Mouse (Mus musculus) c-Kit-positive CD71-negative TER-119-negative erythroid progenitor cells, embryonic 14.5 days (primary cell): ENCODE results near the gene Ctnnbip1.

ENCODE experiments used
- DNase-seq: peaks from one replicate; pipeline ENCODE4 v3.0.0-alpha.2; 2013; ENCODE audit warnings: low read depth

Ctnnbip1 gene

DNA sequence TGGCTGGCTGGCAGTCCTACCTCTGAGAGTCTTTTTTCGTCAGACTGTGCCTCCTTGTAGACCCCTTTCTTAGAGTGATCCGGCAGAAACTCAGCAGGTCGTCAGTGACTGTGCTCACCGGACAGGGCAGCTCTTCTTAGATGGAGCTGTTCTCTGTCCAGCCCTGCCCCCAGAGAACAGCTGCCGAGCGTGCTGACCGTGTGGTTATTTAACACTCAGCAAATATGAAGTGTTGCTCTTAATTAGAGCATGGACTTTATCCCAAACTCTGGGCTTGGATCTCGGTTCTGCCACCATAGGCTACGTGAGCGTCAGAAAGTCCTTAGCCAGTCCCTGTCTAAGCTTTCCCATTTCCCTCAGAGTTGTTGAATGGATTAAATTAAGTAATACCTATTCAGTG lies 3.2 kb downstream of the Ctnnbip1 start:
- no peak for DNase-seq

DNA sequence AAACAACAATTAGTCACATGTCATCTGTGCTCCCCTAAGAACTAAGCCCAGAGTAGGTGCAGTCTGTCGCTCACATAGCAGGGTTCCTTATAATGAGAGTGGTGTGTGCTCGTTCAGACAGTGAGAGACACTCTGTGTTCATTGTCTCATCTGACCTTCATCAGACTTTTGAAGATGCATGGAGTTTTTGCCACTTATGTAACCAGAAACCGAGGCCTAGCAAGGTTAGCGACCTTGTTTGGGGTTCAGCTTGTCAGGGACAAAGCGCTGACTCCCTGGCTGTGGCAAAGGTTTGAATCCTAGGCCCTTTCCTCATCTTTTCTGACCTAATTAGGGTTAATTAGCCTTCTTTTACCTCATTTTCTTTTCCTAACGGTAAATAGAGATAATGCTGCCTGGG lies 5.9 kb downstream of the Ctnnbip1 start:
- DNase-seq, result no peak

DNA sequence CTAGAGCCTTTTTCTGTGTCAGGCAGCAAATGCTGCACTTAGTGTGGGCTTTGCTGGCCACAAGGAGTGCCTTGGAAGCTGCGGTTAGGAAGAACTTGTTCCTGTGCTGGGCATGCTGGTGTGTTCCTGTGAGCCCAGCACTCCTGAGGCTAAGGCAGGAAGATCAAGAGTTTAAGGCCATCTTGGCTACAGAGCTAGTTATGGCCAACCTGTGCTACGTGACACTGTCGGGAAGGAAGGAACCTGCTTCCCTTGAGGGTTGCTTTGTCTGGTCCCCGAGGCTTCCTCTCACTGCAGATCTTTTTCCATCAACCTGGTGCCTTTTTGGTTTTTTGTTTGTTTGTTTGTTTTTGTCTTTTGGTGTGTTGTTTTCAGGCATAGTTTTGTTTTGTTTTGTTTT lies 7.1 kb downstream of the Ctnnbip1 start:
- DNase-seq, result no peak

DNA sequence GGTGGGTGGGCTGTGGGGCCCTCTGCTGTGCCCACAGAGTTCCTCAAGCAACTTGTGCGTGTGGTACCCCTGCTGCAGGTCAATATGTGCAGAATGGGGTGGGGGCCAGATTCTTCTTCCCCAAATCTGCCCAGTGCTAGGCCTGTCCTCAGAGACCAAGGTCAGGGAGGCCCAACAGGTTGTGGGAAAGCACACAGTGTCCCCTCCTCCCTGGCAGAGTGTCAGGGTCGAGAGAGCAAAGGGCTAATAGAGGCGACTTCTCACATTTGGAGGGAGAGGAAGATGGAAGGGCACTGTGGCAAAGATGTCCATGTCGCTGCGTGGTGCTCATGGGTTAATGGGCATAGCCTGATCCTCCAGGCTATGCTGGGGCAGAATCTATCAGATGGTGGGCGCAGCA lies 7.8 kb downstream of the Ctnnbip1 start:
- DNase-seq, result no peak

DNA sequence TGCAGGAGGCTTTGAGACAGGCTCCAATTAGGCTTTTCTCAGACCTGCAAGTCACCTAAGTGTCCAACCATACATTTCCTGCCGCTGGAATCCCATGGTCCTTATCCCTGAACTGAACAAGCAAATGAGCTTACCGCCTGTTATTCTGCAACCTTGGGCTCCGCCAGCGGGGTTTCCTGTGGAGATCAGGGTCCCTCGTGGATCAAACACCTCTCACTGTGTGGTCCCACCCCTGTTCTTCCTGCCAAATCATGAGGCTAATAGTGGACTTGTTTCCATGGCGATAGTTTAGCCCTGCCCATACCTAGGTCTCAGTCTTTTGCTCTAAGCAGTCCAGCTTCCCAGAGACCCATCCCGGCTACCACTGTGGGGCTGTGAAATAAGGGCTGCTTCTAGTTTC lies 8.3 kb downstream of the Ctnnbip1 start:
- DNase-seq, result no peak

DNA sequence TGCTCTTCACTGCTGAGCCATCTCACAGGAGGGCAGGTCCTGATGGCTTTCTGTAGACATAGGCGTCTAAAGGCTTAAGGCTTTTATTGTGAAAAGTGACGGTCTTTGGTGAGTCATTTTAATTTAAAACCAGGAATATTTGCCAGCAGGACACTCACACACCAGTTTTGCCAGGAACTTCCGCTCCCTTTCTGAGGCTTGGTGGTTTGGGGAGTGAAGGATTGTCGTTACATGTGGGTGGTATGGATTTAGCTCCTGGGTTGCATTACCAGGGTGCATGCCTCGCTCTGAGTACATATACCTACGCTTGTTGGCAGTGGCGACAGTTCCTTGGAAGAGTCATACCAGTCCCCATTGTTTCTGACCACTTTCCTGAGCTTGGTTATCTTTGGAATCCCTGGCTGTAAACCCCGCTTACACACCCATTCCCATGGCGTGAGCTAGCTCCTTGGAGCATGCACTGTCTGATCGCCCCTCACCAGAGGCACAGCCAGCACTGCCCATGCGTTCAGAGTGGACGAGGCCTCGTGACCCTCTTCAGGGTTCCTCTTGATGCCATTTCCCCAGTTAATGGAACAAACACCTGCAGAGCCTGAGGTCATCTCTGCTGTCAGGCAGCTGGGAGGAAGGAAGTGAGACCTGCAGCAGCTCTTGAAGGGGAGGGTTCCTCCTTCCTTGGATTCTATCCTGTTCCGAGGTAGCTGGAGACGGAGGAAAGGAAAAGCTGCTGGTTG lies 9.8 kb downstream of the Ctnnbip1 start:
- no peak for DNase-seq

DNA sequence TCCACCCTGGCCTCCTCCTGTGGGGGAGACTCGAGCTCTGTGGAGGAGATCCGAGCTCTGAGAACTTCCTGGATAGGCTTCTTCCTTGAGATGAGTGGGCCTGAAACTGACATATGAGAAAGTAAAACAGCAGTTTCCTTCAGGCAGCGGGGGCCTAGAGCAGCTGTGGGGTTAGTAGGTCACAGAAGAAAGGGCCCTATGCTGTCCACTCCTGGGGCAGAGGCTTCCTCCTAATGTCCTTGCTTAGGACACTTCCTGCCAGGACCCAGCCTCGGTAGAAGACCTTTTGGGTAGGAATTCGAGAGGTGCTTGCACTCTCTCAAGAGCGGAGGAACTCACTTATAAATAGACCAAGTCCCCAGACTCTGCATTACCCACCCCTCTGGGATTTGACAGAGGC lies 11.7 kb downstream of the Ctnnbip1 start:
- no peak for DNase-seq

DNA sequence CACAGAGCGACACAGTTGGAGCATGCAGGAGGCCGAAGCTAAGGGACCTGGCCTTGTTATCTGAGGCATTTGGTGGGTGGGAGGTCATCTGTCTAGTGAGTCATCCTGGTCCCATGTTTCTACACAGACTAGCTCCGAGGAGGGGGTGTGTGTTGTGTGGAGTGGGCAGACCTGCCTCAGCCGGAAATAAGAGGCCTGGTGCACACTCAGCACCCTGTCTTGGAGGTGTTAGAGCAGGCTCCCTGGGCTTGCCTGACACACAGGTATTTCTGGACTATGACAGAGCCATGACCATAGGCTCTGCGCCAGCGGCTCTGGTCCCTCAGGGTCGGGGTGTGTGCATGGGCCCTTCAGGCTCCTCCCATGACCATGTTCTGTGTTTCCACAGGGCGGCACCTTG lies 21.4 kb downstream of the Ctnnbip1 start:
- no peak for DNase-seq

DNA sequence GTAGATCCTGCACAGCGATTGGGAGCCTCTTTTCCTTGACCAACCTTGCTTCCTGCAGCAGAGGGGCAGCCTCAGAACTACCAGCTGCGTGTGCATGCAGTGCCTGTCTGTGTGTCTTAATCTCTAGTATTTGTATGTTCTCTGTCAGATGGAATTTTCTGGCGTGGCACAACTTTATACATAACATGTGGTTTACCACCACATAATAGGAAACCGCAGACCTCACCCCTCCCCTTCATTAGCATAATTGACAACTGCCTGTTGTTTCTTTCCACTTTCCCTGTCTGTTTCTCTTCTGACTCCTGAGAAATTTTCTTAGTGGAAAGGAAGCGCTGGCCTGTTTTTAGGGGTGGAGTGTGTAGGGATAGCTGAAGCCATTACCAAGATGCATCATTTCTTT lies 23.9 kb downstream of the Ctnnbip1 start:
- no peak for DNase-seq

DNA sequence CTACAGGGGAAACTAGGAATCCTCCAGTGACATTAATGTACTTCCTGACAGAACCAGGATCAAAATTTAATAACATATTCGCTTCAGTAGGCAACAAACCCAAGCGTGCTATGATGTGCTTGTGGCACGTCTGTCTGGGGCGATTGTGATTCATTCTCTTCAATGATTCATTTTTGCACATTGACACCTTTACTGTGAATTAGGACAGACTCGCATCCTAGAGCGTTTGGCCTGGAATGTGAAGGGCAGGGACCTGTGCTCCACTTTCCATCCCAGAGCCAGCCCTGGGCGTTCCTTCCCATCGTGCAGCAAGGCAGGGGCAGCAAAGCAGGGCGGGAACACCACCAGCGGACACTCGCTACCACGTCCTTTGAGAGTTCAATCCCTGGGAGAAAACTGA lies 24.4 kb downstream of the Ctnnbip1 start:
- no peak for DNase-seq

DNA sequence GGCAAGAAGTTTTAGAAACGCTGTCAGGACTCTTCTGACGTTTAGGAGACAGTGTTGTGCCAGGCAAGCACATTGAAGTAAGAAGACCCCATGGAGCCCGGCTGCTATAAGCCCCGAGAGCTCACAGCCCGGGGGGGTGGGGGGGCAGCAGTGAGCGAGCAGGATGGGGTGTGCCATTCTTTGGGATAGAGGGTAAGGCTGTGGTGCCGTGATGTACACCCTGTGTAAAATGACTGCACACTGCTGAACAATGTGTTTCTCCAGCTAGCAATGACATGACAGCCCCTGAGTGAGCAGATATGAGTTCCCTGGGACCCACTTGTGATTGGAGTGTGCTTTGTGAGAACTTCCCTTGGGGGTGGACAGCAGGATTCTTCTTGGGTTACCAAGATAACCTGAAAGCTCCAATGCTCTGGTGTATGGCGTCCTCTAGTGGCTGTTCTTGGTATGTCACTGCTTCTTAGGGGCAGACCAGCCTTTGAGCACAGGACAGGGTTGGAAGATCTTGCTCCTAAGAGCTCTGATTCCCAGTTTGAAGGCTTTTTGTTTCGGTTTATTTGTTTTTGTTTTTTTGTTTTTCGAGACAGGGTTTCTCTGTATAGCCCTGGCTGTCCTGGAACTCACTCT lies 25.0 kb downstream of the Ctnnbip1 start:
- DNase-seq, result peak; percentile 90

DNA sequence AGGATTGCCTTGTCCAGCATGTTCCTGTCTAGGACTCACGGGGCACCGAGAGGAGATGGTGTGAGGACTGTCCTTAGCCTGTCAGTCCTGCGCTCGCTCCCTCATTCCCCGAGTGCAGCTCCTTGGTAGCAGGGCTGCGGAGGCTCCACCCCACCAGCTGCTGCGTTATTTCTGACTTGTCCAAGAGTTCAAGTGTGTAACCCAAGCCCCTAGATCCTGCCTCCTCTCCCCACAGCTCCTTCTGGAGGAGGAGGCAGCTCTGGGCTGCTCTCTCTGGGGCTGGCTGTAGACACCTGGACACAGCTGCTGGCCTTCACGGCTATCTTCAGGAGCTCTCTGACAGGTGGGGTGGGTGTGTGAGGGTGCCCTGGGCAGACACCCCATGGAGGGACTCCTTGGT lies 26.9 kb downstream of the Ctnnbip1 start:
- no peak for DNase-seq

DNA sequence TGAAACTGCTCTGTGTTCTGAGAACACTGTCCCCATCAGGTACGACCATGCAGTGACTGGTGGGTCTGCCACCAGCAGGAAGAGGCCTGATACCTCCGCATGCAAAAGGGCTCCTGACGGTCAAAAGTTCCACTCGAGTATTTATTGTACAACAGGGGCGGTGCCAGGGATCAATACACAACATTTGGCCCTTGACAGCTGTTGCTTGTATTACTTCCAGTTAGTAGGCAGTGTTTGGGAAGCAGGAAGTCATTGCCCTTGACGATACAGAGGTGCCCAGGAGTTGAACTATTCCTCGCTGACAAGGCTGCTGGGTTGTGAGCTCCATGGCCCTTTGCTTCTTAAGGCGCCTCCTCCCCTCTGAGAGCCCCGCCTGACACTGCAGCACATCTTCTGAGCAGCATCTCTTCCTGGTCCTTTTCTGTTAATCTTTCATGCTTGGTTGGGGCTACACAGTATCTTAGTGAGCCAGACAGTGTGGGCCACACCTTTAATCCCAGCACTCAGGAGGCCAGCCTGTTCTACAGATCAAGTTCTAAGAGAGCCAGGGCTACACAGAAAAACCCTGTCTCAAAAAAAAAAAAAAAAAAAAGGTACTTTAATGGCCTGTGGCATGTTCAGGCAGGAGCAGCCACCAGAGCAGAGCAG lies 28.9 kb downstream of the Ctnnbip1 start:
- no peak for DNase-seq

DNA sequence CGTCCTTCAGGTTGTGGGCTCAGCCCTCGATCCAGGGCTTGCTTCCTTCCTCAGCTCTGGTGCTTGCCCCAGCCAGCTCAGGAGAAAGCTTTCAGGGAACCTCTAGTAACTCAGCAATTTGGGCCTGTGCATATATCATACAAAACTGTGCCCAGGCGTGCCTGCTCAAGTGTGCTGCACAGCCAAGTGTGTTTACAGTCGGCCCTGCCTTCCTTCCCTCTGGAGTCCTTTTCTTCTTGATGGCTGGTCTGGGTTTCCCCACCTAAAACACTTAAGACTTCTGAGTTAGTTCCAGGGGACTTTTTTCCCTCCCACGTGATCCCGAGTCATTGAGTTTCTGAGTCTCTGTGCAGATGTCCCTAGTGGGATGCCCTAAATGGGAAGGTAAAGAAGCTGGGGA lies 29.5 kb downstream of the Ctnnbip1 start:
- no peak for DNase-seq

DNA sequence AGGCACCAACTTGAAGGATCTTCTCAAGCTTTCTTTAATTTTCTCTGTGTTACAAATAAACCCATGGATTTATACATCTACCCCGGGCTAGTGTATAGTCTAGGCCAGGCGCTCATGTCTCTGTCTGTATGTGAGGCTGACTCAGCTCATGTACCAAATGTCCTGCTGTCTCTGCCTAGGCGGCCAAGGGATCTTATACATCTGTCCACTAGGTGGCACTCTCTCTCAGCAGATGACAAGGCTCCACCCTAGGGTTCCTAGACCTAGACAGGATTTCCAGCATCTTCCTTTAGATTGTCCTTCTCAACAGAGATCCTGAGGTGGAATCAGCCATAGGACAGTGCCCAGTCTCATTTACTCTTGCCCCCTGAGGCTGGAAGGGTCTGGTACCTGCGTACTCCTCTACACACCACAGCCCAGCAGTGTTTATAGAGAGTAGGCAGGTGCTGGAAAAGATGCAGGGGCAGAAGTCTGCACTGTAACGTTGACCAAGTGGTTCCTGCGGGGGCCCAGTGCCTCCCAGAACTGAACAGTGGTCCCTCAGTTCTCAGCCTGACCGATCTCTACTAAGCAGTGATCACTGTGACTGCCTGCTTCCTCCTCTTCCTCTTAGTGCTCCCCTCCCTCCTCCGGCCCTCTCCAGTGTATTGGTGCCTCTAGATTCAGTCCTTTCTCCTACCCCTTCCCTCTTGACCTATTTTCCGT lies 31.3 kb downstream of the Ctnnbip1 start:
- DNase-seq, result peak; percentile 69

DNA sequence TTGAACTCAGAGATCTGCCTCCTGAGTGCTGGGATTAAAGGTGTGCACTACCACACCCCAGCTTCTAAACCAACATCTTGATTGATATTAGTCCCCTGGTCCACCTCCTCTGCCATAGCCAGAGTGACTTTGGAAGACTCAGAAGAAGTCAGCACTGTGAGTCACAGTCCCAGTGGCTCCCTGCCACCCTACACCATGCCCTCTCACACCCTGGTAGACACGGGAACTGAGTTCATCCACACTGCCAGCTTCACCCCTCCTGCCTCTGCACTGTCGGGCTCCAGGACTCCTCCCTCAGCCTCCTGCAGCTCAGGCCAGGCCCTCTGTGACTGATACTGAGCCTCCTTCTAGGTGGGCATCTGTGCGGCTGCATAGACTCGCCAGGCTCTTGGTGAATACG lies 32.8 kb downstream of the Ctnnbip1 start:
- DNase-seq, result no peak

DNA sequence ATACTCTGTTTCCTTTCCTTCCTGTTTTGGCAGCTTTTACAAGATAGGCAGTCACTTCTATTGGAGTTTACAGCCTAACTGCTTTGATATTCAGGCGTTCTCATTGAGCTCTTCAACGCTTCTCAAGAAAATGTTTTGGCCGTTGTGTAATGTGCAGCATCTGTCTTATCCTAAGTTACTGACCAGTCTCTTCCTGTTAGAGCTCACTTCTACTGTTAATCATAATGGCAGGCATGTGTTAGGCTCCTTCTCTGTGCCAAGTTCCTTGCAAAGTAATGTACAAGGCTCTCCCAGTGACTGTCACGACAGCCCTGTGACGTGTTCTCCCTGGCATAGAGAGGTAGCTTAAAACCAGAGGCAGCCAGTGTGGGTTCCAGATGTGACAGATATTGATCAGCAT lies 33.7 kb downstream of the Ctnnbip1 start:
- DNase-seq, result no peak

DNA sequence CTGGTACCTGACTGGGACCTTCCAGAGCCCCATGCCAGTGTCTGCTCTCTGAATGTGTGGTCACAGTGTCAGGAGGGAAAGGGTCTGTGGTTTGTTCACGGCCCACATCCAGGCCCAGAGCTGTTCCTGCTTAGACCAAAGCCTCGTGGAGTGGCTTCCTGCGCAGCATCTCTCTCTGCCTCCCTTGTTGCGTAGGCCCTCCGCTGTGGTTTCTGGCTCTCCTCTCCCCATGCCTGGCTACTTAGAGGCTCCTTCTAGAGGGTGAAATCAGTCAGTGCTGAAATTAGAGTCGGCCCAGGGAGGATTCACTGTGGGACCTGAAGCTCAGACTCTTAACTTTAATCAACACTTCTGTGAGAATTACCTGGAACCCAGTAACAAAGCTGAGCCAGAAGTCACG lies 35.8 kb downstream of the Ctnnbip1 start:
- DNase-seq, result no peak

DNA sequence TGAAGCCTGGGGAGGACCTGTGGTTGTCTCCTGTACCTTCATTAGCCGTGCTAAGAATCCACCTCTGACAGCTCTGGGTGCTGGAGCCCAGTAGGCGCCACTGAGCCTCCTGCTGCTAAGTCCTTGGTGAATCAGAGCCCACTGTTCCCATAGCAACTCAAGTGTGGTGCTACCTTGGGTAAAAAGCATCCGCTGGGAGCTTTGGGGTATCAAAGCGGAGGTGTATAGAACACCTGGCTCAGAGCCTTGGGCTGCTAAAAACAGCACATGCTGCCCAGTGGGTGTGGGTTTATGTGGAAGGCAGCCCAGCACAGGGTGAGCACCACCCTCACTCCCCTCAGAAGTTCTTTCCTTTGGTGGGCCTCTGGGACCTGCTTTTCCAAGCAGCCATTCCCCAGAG lies 38.1 kb downstream of the Ctnnbip1 start:
- DNase-seq, result no peak

DNA sequence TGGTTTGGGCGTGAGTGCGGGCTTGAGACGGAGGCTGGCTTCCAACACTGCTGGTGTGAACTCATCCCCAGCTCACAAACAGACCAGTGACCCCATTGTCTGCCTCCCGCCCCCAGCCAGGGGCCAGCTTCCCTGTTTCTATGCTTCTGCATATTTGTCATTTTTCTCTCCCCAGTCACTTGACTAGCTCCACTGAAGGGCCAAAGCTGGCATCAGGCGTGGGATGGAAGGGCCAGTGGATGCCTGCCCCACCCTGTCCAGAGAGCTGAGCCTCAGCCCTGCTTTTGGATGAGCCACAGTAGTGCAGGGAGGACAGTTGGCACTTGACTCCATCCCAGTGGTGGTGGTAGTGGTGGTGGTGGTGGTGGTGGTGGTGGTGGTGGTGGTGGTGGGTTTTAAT lies 39.9 kb downstream of the Ctnnbip1 start:
- no peak for DNase-seq

DNA sequence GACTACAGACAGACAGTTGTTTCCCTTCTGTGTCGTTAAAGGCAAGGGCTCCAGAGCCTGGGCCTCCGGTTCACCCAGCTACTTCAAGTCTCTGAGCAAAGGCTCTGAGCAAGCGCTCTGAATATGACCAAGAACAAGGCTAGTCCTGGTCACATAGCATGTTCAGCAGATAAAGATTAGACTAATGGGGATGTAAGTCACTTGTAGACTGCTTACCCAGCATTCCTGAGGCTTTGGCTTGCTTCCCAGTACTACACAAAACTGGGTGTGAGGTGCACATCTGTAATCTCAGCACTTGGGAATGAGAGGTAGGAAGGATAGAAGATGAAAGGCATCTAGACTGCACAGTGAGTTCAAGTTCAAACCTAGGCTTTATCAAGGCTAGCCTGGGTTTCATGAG lies 40.4 kb downstream of the Ctnnbip1 start:
- no peak for DNase-seq

DNA sequence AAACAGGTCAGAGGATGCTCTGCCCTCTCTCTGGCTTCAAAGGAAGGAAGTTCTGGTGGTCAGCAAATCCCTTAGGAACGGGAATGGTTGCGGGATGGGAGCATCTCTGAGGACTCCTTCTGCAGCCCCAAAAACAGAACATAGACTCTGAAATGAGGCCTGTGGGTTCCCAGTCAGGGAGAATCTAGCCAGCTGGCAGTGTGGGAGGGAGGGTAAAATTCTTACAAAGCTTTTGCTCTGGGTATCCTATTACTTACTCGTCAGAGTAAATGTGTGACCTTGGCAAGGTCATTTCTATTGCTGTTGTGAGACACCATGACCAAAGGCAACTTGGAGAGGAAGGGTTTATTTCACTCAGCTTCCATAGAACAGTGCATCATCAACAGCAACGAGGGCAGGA lies 43.4 kb downstream of the Ctnnbip1 start:
- no peak for DNase-seq
